Mouse (Mus musculus) spleen, adult 12 weeks (tissue): ENCODE measurements around the gene Timm17b.

Source experiments
- DNase-seq: peaks from one replicate; pipeline ENCODE4 v3.0.0; 2022; ENCODE audit warnings: low spot score

Gene Timm17b

DNA sequence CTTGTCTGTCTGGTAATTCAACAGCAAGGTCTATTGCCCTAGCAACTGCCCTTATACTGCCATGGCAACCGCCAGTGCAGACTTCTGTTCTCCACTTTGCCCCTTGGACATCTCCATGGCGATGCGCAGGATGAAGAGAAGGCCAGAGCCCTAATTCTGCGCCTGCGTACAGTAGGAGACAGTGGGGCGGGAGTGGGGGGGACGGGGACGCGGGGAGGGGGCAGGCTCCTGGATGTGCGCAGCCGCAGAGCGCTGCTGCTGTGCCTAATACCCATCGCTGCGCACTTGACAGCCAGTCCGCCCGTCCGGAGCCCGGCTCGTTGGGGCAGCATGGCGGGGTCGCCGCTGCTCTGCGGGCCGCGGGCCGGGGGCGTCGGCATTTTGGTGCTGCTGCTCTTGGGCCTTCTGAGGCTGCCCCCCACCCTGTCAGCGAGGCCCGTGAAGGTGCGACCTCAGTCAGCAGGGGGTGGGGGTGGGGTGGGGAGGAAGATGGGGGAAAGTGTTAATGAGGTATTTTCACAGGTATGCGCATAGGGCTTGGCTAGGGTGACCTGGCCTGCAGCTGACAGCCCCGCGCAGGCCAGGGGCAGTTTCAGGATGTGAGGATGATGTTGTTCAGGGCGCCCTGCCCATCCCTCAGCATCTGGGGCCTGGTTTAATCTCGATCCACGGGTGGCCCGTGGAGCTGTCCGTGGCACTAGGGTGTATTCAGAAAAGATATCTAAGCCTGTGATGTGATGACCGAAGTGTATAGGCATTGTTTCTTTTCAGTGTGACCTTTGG is 20.6 kb downstream of the Timm17b start, which contains the start of gene Pcsk1n:
Pcsk1n (plus strand) TSS at position 222 of the 783 bp plus-strand sequence.
- DNase-seq, result no peak

DNA sequence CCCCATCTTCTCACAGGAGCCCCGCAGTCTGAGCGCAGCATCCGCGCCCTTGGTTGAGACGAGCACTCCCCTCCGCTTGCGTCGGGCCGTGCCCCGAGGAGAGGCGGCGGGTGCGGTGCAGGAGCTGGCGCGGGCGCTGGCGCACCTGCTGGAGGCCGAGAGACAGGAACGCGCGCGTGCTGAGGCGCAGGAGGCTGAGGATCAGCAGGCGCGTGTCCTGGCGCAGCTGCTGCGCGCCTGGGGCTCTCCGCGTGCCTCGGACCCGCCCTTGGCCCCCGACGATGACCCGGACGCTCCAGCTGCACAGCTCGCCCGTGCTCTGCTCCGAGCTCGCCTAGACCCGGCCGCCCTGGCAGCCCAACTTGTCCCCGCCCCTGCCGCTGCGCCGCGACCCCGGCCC is 22.9 kb downstream of the Timm17b start:
- no peak for DNase-seq

DNA sequence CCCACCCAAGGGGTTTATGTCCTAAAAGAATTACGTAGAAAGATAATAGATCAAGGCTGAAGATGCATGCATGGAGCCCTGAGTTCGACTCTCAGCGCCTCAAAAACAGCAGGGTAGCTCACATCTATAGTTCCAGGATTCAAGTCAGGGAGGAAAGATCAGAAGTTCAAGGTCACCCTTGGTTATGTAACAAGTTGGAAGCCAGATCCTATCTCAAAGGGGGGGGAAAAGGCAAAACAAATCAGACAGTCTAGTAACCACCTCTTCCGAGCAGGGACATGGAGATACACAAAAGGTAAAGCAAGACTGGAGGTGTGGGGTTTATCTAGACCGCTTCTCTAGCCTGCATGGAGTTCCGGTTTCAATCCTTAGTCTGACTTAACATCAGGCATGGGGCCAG is 27.1 kb downstream of the Timm17b start:
- no peak for DNase-seq

DNA sequence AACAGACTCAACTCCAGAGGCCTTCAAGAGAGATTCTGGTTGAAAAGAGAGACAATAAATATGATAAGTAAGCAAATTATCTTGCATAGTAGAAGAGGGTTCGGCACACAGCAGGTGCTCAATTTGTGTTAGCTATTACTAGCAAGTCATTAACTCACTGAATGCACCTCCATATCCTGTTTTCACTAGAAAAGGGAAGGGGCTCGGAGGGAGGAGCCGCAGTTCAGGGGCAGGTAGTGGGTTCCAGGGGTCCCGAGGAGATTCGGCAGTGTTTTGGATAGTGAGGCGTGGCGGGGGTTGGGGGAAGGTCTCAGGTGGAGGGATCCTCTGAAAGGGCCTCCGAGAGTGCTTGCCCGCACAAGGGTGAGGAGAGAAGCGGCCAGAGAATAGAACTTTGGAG is 28.0 kb downstream of the Timm17b start:
- DNase-seq, result no peak

DNA sequence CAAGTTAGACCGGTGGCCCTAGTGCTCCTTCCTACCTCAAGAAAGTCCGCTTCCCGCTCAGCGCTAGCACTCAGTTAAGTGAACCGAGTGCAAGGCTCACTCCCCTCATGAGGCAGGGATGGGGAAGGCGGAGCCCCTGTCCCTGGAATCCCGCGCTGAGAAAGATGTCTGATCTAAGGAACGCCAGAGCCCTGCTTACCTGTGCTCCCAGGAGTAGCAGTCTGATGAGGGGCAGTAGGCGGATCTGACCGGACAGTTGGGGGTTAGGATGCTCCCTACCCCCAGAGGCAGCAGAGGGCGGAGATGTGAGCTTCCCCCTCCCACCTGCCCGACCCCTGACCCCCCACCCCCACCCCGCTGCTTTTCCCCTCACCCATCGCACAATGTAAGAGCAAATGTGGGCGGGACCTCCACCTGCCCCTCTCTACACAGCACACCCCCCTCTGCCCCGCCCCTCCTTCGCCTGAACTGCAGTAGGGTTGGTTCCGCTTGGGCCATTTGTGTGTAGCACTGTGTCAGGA is 29.2 kb downstream of the Timm17b start, which contains the start of gene Eras:
Eras (minus strand) TSS at position 338 of the 521 bp plus-strand sequence.
- no peak for DNase-seq

DNA sequence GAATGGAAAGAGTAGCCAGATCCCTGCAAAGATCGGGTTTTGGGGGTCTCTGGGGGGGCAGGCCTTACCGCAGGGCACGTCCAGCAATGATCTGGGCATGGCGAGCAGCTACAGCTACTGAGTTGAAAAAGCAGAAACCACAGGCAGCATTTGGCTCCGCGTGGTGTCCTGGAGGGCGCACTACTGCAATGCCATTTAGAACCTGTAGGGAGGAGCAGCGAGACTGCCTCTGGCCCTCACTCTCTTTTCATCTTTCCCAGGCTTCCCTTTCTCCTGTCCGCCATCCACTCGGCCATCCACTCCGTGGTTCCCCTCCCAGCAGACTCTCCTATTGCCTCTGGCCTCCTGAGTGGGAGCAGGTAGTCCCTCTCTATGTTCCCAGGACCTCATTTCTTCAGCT is 37.7 kb downstream of the Timm17b start:
- DNase-seq, result no peak

DNA sequence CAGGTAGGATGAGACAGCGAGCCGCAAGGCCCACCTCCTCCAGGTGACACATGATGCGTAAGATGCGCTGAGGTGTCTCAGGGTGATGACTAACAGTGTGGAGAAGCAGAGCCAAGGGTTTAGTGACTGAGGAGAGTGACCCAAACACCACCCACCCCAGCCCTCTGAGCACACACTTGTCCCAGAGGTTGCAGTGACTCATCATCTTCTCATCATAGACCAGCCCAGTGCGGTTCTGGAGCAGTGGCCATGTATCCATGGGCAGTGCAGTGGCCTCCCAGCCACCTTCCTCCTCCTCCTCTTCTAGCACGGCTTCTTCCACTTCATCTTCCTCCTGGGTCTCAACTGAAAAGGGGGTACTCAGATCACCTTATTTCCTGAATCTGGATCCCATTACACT is 38.5 kb downstream of the Timm17b start:
- DNase-seq, result no peak

DNA sequence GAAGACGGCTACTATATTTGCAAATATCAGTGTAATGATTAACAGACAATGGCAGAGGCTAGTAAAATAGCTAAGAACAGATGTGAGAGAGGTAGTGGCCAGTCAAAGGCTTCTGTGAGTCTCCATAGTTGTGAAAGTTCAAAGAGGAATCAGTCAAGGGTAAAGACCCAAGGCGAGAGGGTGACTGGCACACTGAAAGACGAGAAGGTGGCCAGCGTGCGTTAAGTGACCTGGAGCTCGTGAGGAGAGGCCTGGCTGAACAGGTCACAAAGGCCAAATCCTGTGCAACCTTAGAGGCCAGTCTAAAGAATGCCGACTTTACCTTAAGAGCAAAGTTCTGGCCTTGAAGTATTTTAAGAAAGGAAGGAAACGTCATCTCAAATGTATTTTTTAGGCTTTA is 46.5 kb downstream of the Timm17b start:
- no peak for DNase-seq

DNA sequence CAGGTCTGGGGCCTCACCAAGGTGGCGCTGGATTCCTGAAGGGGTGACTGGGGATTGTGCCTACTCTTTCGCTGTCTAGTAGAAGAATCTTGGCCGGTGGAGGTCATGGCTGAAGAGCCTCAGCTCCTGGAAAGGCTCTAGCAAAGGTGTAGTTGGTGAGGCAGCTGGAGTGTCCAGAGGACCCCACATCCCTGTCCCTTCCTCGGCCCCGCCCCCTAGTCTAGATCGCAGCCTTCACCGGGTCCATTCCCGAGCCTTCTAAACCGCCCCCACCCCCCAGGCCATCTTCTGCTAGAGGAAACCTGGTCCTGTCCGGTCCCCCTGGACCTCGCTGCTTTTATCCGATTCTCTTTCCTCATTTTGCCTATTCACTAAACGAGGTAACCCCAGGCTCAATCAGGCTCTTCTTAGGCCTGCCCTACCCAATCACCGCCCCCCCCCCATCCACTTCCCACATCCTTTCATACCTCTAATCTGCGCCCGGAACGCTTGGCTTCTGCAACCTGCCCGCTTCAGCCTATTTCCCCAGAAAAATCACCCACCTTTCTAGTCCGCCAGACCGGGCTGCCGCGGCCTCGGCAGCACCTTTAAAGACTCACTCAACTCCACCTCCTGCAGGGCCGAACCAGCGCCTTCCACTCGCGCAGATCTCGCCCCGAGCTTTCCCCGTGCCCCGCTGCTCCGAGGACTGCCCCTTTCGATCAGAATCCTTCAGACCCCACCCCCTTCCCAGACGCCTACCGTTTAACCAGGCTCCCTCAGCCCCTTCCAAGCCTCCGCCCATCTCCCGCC is 48.1 kb downstream of the Timm17b start, which contains the start of gene Hdac6:
Hdac6 (minus strand) TSS at position 782 of the 792 bp plus-strand sequence.
- no peak for DNase-seq

DNA sequence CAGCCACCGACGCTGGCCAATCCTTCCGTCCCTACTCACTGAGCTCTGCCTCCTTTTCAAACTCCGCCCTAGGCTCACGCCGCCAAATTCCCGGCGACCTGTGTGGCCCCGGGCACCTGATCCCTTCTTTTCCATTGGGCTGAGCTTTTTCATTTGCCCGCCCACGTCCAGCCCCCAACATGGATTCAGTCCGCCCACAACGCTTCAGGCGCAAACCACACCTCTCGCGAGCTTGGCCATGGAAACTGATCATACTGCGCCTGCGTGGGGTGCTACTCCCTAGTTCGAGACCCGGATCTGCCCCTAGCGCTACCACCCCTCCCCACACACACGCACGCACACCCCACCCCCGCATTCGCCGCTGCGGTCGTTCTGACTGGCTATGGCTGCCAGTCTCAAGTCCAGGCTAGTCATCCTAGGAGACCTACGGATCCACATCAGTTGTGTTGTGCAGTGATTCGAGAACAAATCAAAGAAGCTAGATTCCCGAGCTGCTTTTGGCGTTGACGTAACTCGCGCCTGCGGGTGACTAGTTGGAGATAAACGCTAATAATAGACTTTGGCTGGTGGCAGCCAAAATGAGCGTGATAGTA is 48.8 kb downstream of the Timm17b start:
- DNase-seq, result peak; percentile 80

DNA sequence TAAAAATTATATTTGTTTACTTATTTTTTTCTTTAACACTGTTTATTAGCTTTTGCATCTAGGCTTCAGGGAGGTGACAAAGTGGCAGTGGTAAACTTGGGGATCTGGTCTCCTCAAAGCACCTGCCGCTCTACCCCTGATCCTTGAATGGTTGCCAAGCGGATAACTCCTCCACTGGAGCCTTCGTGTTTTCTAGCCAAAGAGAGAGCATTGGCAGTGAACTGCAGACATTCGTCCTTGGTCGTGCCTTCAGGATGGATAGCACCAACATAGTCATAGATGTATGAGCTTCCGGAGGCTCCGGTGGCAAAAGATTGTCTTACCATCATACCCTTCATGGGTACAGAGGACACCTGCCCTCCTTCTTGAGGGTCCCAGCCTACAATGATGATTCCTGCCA is 50.9 kb downstream of the Timm17b start:
- DNase-seq, result no peak
